ENCODE assay signal across 9 mouse cellular contexts in the genomic region with DNA sequence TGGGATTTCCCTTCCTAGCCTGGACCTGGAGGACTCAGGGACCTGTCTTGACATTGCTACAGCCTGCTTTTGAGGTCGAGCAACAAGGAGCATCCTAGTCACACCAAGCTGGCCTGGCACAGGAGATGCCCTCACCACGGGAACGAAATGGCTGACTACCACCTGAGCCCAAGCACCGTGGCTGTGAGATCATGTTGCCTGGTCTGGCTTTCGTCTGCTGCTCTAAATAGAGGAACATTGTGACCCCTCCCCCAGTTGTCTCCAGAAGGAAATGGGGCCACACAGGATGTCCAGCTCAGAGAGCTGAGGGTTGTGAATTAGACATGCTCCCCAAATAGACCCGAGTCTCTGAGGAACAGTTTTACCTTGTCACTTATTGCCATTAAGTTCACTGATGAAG.
DNase-seq lines count a peak whose midpoint lies in the region; ATAC-seq and TF ChIP-seq lines count a peak whose summit lies in the region.
"Had no signal": no experiment of that assay in that cellular context is flagged by ENCODE, and none has a peak within 500 bp of the region (broad histone marks: within the 10 kb centered on the region; RNA-seq: fewer than 3 reads in every experiment).

No protein-coding gene starts in this region.

- ATAC-seq in midbrain, embryonic 14.5 days (ENCODE audit: low FRiP score, low TSS enrichment) = no peak
- no peak for ATAC-seq in heart, postnatal 0 days (ENCODE audit: insufficient read depth, low read depth)

- intact Hi-C loops in gastrocnemius, adult 2 months (cut with DNase I) = loop anchor here (5.0 kb wide), 5 partner anchors 71 to 504 kb away; partner anchors contain the start of genes Rbmxl1, Slc10a7 and Zfp827
- intact Hi-C loops in gastrocnemius, postnatal 36 days (cut with DNase I) = loop anchor here (5.0 kb wide), 2 partner anchors 499 to 679 kb away; no protein-coding TSS in a partner anchor

- no peaks in the 10 kb centered on the region for H3K9me3 ChIP-seq in midbrain, embryonic 10.5 days (replicated peaks)
- H3K9me3 ChIP-seq in midbrain, embryonic 14.5 days (ENCODE audit: control insufficient read depth, low read length) = no peaks in the 10 kb centered on the region
- no peaks in the 10 kb centered on the region for H3K9me3 ChIP-seq in heart, postnatal 0 days (replicated peaks; ENCODE audit: control insufficient read depth, low read length)

- TF ChIP-seq CTCF in gastrocnemius, adult 2 months (IDR thresholded peaks at IDR 0.05) = no peak
- no peak for TF ChIP-seq CTCF in heart, postnatal 0 days (IDR thresholded peaks at IDR 0.05; ENCODE audit: low read depth)

- peaks cover 10% of the 10 kb centered on the region for H3K4me1 ChIP-seq in midbrain, embryonic 10.5 days
- no peaks in the 10 kb centered on the region for H3K4me1 ChIP-seq in midbrain, embryonic 14.5 days (ENCODE audit: control insufficient read depth, insufficient read depth, low read length)
- peaks cover 17% of the 10 kb centered on the region for H3K4me1 ChIP-seq in heart, postnatal 0 days (ENCODE audit: control insufficient read depth, insufficient read depth)

- no peak overlapping the region for H3K9ac ChIP-seq in midbrain, embryonic 14.5 days (replicated peaks; ENCODE audit: low read length)
- H3K9ac ChIP-seq in heart, postnatal 0 days (replicated peaks; ENCODE audit: low read depth, low read length) = no peak overlapping the region

- peak overlapping the region; percentile 59 for H3K4me3 ChIP-seq in gastrocnemius, adult 2 months
- H3K4me3 ChIP-seq in midbrain, embryonic 10.5 days = no peak overlapping the region
- H3K4me3 ChIP-seq in midbrain, embryonic 14.5 days (replicated peaks; ENCODE audit: low read depth, low read length) = no peak overlapping the region
- no peak overlapping the region for H3K4me3 ChIP-seq in heart, postnatal 0 days (ENCODE audit: low read depth, low read length)

- no peak overlapping the region for H3K4me2 ChIP-seq in midbrain, embryonic 14.5 days (ENCODE audit: low read length)
- H3K4me2 ChIP-seq in heart, postnatal 0 days (ENCODE audit: low read depth, low read length) = no peak overlapping the region

- peak overlapping the region; percentile 89 for H3K27ac ChIP-seq in gastrocnemius, adult 2 months
- peak overlapping the region; percentile 19; the same call in 1 of the 2 replicates for H3K27ac ChIP-seq in midbrain, embryonic 10.5 days (replicated peaks)
- H3K27ac ChIP-seq in midbrain, embryonic 14.5 days (replicated peaks; ENCODE audit: low read depth, low read length) = no peak overlapping the region
- peak overlapping the region; percentile 94 for H3K27ac ChIP-seq in heart, postnatal 0 days (ENCODE audit: low read depth)

- H3K36me3 ChIP-seq in midbrain, embryonic 10.5 days = no peaks in the 10 kb centered on the region
- H3K36me3 ChIP-seq in midbrain, embryonic 14.5 days (ENCODE audit: control insufficient read depth, insufficient read depth, low read length) = no peaks in the 10 kb centered on the region
- H3K36me3 ChIP-seq in heart, postnatal 0 days (replicated peaks; ENCODE audit: control insufficient read depth, insufficient read depth, low read length) = no peaks in the 10 kb centered on the region

- 81% methylated on average over 6 of the region's 6 CpGs for WGBS in midbrain, embryonic 10.5 days
- WGBS in midbrain, embryonic 14.5 days = 69% methylated on average over 6 of the region's 6 CpGs
- WGBS in heart, postnatal 0 days = 15% methylated on average over 6 of the region's 6 CpGs

- H3K27me3 ChIP-seq in midbrain, embryonic 10.5 days (ENCODE audit: low read depth, poor library complexity, severe bottlenecking) = no peaks in the 10 kb centered on the region
- H3K27me3 ChIP-seq in midbrain, embryonic 14.5 days (ENCODE audit: control insufficient read depth, insufficient read depth, low read length) = no peaks in the 10 kb centered on the region
- no peaks in the 10 kb centered on the region for H3K27me3 ChIP-seq in heart, postnatal 0 days (ENCODE audit: control insufficient read depth, insufficient read depth, low read length)

- DNase-seq in gastrocnemius, adult 2 months = peak; percentile 60
- DNase-seq in gastrocnemius, postnatal 36 days = no peak
- no peak for DNase-seq in midbrain, embryonic 10.5 days (ENCODE audit: low spot score)
- DNase-seq in midbrain, embryonic 14.5 days = no peak
- no peak for DNase-seq in heart, postnatal 0 days (ENCODE audit: low spot score)
- DNase-seq in skeletal muscle tissue, adult 2 months (ENCODE audit: low read depth, low spot score) = peak; percentile 45
- no peak for DNase-seq in cerebellum, adult 9-11 months
- no peak for DNase-seq in cerebellum, adult 9-10 months
- DNase-seq: layer of hippocampus, postnatal 36 days had no signal

- TF ChIP-seq EP300 in heart, postnatal 0 days (IDR thresholded peaks at IDR 0.05; ENCODE audit: low read depth) = no peak

Comparison
In these comparisons a context has a peak if more than half of its experiments do, and no peak if none do; other contexts are left out.
1. DNase-seq: peak in gastrocnemius, adult 2 months (single experiment) and skeletal muscle tissue, adult 2 months (single experiment); none in gastrocnemius, postnatal 36 days (0 of 2), midbrain, embryonic 10.5 days (single experiment), midbrain, embryonic 14.5 days (single experiment), heart, postnatal 0 days (single experiment), cerebellum, adult 9-11 months (single experiment) and cerebellum, adult 9-10 months (single experiment).